Mouse (Mus musculus) liver, embryonic 11.5 days (tissue): ENCODE measurements around the gene Sytl3. TPM values are rescaled to one million over a fixed set of nuclear protein-coding genes. Genes with fewer than 3 reads are reported as not detected.
"Not testable (repeated sequence)": the region's sequence is repeated elsewhere in the genome, so short reads cannot be mapped to it uniquely, and the experiment has no call there.

Experiments used
- ATAC-seq: fragments of 200-750 bp; cut with Nextera tagmentation; replicated peaks from 2 replicates; pipeline ENCODE4 v1.8.0; 2017; ENCODE audit warnings: moderate number of reproducible peaks, mild to moderate bottlenecking, moderate TSS enrichment, moderate library complexity; ENCODE audit not compliant: low FRiP score
- DNase-seq: peaks from one replicate; pipeline ENCODE4 v3.0.0-alpha.2; 2017; ENCODE audit warnings: low spot score
- H3K27ac ChIP-seq: fragments of 300-500 bp; sonication (generic); 2 replicates; pipeline ENCODE4 v1.5.1; 2014; ENCODE audit warnings: mild to moderate bottlenecking, low read depth, low read length, control low read depth
- H3K27me3 ChIP-seq: fragments of 300-500 bp; sonication (generic); replicated peaks from 2 replicates; pipeline ENCODE4 v1.6.1; 2014; ENCODE audit warnings: low read length, mixed read lengths; ENCODE audit not compliant: control insufficient read depth, insufficient read depth
- H3K36me3 ChIP-seq: fragments of 300-500 bp; sonication (generic); 2 replicates; pipeline ENCODE4 v1.6.1; 2014; ENCODE audit warnings: mild to moderate bottlenecking, low read length, moderate library complexity, mixed read lengths; ENCODE audit not compliant: control insufficient read depth, insufficient read depth
- H3K4me1 ChIP-seq: fragments of 300-500 bp; sonication (generic); replicated peaks from 2 replicates; pipeline ENCODE4 v1.6.1; 2014; ENCODE audit warnings: low read length, mixed read lengths; ENCODE audit not compliant: control insufficient read depth, insufficient read depth
- H3K4me2 ChIP-seq: fragments of 300-500 bp; sonication (generic); 2 replicates; pipeline ENCODE4 v1.6.1; 2014; ENCODE audit warnings: mild to moderate bottlenecking, control low read depth, moderate library complexity
- H3K4me3 ChIP-seq: fragments of 300-500 bp; sonication (generic); 2 replicates; pipeline ENCODE4 v1.5.1; 2014; ENCODE audit warnings: low read depth, low read length, control low read depth
- H3K9ac ChIP-seq: fragments of 300-500 bp; sonication (generic); 2 replicates; pipeline ENCODE4 v1.6.1; 2014; ENCODE audit warnings: low read depth, low read length, control low read depth
- H3K9me3 ChIP-seq: fragments of 300-500 bp; sonication (generic); 2 replicates; pipeline ENCODE4 v1.6.1; 2016; ENCODE audit warnings: low read length, inconsistent platforms, mixed read lengths; ENCODE audit not compliant: control insufficient read depth
- WGBS: fragments of 180-500 bp; shearing (Covaris S2); extraction: QIAGEN DNeasy Blood & Tissue Kit; methylation state at CpG from one replicate; pipeline ENCODE4 v1.1.7; 2014; 5-methylcytosine and 5-hydroxymethylcytosine counted together
- polyA plus RNA-seq: library from polyadenylated mRNA; unstranded; fragments of >200 nt; fragmentation: Nextera tagmentation; extraction: Ambion mirVana; gene quantifications from 2 replicates; pipeline ENCODE4 v1.2.1, GENCODE M21; 2014

The Sytl3 gene
- polyA plus RNA-seq, 1 experiment from 2014 or later, result not detected

DNA sequence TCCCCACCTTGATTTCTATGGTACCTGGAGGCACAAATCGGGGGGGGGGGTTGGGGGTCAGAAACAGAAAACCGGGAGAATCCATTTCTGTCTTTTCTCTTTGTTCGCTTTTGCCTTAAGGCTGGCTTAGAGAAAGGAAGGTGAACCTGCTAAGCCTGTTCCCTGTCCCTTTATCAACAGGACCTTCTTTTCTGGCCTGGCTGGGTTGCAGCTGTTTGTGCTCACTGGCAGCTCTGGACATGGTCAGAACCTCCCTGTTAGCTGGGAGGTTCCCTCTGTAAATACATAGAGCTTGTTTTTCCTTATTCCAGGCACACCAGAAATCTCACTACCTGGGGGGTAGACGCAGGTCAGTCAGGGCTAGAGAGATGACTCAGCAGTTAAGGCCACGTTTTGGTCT lies 15.4 kb downstream of the Sytl3 start:
- H3K4me1 ChIP-seq, H3K27ac ChIP-seq, H3K4me2 ChIP-seq, ATAC-seq, H3K9me3 ChIP-seq, DNase-seq, H3K27me3 ChIP-seq, H3K4me3 ChIP-seq, H3K36me3 ChIP-seq, H3K9ac ChIP-seq: not testable (repeated sequence)
- 47% methylated on average over 5 of the region's 5 CpGs for WGBS

- not testable (repeated sequence) for H3K9ac ChIP-seq, H3K36me3 ChIP-seq, H3K27me3 ChIP-seq, H3K4me3 ChIP-seq, H3K27ac ChIP-seq, H3K4me1 ChIP-seq, H3K4me2 ChIP-seq, DNase-seq, H3K9me3 ChIP-seq, ATAC-seq
- WGBS, result no CpG with 5 or more reads among the region's 2 CpGs
These were observed 19.2 kb downstream of the Sytl3 start for GRCm38 (mm10) chr17:6678063-6678462.

GRCm38 (mm10) chr17:6681721-6682120 lies 22.8 kb downstream of the Sytl3 start:
- DNase-seq, H3K27me3 ChIP-seq, H3K36me3 ChIP-seq, H3K9ac ChIP-seq, H3K27ac ChIP-seq, H3K4me3 ChIP-seq, H3K4me1 ChIP-seq, ATAC-seq, H3K9me3 ChIP-seq, H3K4me2 ChIP-seq: not testable (repeated sequence)
- 83% methylated on average over 4 of the region's 4 CpGs for WGBS

DNA sequence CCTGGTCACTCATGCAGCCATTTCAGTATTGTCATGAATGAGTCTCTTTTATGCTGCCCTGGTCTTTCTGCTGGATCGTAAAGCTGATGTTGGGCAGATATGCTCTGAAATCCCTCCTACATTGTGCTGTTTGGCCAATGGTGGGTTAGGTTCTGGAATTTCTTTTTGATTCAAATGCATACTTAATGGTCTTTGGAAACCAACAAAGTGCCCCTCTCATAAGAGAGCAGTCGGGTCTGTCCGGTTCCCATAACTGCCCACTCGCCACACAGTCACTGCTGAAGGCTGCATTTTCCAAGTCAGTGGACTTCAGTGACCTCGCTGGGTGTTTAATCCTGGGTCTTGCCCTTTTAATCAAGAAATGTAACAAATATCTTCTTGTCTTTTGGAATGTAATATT lies 24.8 kb downstream of the Sytl3 start:
- not testable (repeated sequence) for H3K27me3 ChIP-seq, H3K9me3 ChIP-seq, H3K4me2 ChIP-seq, H3K4me1 ChIP-seq, DNase-seq, H3K9ac ChIP-seq, ATAC-seq, H3K36me3 ChIP-seq, H3K27ac ChIP-seq, H3K4me3 ChIP-seq
- WGBS, result no CpG with 5 or more reads among the region's 5 CpGs

DNA sequence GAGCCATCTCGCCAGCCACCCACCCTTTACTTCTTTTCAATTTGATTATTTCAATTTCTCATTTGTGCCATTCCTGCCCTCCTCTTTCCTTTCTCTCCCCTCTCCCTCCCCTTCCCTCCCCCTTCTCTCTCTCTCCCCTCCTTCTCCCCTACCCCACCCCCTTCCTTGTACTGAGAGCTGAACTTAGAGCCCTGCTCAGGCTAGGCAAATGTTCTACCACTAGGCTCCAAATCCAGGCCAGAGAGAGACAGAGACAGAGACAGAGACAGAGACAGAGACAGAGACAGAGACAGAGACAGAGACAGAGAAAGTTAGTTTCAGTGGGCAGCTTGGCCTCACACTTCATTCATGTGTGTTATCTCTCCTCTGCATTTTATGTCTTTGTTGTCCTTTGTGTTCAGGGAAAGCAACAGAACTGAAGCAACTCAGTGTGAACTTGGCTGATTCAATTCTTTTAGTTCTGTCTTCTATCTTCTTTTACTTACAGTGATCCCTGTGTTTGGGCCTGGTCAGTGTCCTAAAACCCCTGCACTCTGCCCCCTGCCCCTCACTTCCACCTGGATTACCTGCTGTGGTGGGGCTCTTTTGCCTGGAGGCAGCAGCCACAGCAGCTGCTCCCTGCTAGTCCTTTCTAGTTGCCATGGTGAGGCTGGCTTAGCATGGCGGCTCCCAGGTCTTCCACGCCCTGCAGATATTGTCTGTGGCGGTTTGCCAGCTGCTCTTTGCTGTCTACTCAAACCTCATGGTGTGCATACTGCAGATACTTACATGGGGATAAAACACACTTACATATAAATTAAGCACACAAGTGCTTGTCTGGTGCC lies 25.8 kb downstream of the Sytl3 start:
- H3K4me3 ChIP-seq, H3K4me2 ChIP-seq, H3K36me3 ChIP-seq, H3K9me3 ChIP-seq, DNase-seq, ATAC-seq, H3K27me3 ChIP-seq, H3K4me1 ChIP-seq, H3K9ac ChIP-seq, H3K27ac ChIP-seq: not testable (repeated sequence)
- no CpG with 5 or more reads among the region's 4 CpGs for WGBS

DNA sequence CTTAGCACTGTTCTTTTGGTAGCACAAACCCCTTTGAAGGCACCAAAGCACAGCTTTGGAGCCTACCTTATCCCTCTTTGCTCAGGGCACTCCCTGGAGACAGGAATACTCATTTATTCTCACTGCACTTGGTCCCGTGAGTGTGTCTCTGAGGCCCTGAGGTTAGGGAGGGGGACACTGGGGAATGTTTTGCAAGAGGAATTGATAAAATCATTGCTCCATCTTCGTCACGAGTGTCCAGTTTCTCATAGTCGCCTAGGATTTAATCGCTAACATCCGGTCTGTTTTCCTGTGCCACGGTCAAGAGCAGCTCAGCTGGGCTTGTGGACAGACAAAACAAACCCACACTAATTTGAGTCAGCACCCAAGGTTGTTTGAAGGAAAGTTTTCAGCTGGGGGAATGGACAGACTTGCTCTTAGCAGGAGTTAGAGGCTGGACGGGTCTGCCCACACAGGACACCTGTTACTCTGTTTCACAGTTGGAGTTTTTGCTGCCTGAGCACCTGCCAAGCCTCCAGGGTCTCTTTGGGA lies 26.5 kb downstream of the Sytl3 start:
- H3K4me3 ChIP-seq, H3K9ac ChIP-seq, ATAC-seq: not testable (repeated sequence)

GRCm38 (mm10) chr17:6686299-6686971 lies 27.5 kb downstream of the Sytl3 start:
- H3K27me3 ChIP-seq, H3K4me2 ChIP-seq, H3K9ac ChIP-seq, H3K27ac ChIP-seq, DNase-seq, H3K4me3 ChIP-seq, H3K36me3 ChIP-seq, ATAC-seq, H3K4me1 ChIP-seq, H3K9me3 ChIP-seq: not testable (repeated sequence)
- WGBS, result 89% methylated on average over 2 of the region's 4 CpGs

More for the DNA sequence above, 26.5 kb downstream of the Sytl3 start:
- not testable (repeated sequence) for H3K4me2 ChIP-seq, DNase-seq, H3K4me1 ChIP-seq, H3K36me3 ChIP-seq, H3K27me3 ChIP-seq, H3K27ac ChIP-seq, H3K9me3 ChIP-seq
- WGBS, result 63% methylated on average over 2 of the region's 8 CpGs

DNA sequence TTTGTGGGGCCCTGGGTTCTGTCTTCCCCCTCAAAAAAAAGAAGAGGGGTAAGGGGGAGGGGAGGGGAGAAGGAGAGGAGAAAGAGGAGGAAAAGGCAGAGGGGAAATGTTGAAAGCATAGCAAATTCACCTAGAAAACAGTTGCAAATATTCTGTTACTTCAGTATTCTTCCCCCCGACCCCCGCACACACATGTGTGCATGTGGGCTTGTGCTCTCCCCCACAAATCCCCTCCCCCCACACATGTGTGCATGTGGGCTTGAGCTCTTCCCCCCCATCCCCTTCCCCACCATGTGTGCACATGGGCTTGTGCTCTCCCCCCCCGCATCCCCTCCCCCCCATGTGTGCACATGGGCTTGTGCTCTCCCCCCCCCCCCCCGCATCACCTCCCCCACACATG lies 30.5 kb downstream of the Sytl3 start:
- H3K4me1 ChIP-seq, H3K36me3 ChIP-seq, DNase-seq, H3K27me3 ChIP-seq, H3K9ac ChIP-seq, H3K9me3 ChIP-seq, H3K4me2 ChIP-seq, ATAC-seq, H3K27ac ChIP-seq, H3K4me3 ChIP-seq: not testable (repeated sequence)
- whole genome bisulfite sequencing, result 88% methylated on average over 3 of the region's 4 CpGs
